Mouse (Mus musculus) hindbrain, postnatal 0 days (tissue): ENCODE data around the gene Gm21988. TPM values are rescaled to one million over a fixed set of nuclear protein-coding genes. Genes with fewer than 3 reads are reported as not detected.

Source experiments
- ATAC-seq: fragments of 200-750 bp; cut with Nextera tagmentation; 2 replicates; pipeline ENCODE4 v1.8.0; 2017; ENCODE audit warnings: mild to moderate bottlenecking, moderate TSS enrichment, moderate library complexity
- DNase-seq: peaks from one replicate; pipeline ENCODE4 v3.0.0-alpha.2; 2015; ENCODE audit warnings: low spot score
- H3K27ac ChIP-seq: fragments of 300-500 bp; sonication (generic); 2 replicates; pipeline ENCODE4 v1.5.1; 2014; ENCODE audit warnings: mild to moderate bottlenecking
- H3K27me3 ChIP-seq: fragments of 300-500 bp; sonication (generic); 2 replicates; pipeline ENCODE4 v1.6.1; 2014; ENCODE audit warnings: low read length, mixed read lengths; ENCODE audit not compliant: insufficient read depth
- H3K36me3 ChIP-seq: fragments of 300-500 bp; sonication (generic); 2 replicates; pipeline ENCODE4 v1.6.1; 2014; ENCODE audit warnings: low read length, mixed read lengths; ENCODE audit not compliant: insufficient read depth
- H3K4me1 ChIP-seq: fragments of 300-500 bp; sonication (generic); 2 replicates; pipeline ENCODE4 v1.6.1; 2014; ENCODE audit warnings: antibody characterized with exemption, low read length, mixed read lengths; ENCODE audit not compliant: insufficient read depth
- H3K4me2 ChIP-seq: fragments of 300-500 bp; sonication (generic); 2 replicates; pipeline ENCODE4 v1.6.1; 2014; ENCODE audit warnings: low read depth, mild to moderate bottlenecking, low read length, moderate library complexity, mixed read lengths
- H3K4me3 ChIP-seq: fragments of 300-500 bp; sonication (generic); 2 replicates; pipeline ENCODE4 v1.5.1; 2014; ENCODE audit warnings: low read length
- H3K9ac ChIP-seq: fragments of 300-500 bp; sonication (generic); replicated peaks from 2 replicates; pipeline ENCODE4 v1.6.1; 2014; ENCODE audit warnings: mild to moderate bottlenecking, low read length, moderate library complexity, mixed read lengths
- H3K9me3 ChIP-seq: fragments of 300-500 bp; sonication (generic); 2 replicates; pipeline ENCODE4 v1.6.1; 2016; ENCODE audit warnings: low read length, mixed read lengths
- CTCF ChIP-seq: IDR thresholded peaks from 2 replicates; pipeline ENCODE4 v1.5.1; 2016; ENCODE audit warnings: antibody characterized with exemption, control low read depth, low read depth
- WGBS: fragments of 180-500 bp; shearing (Covaris S2); extraction: QIAGEN DNeasy Blood & Tissue Kit; methylation state at CpG from one replicate; pipeline ENCODE4 v1.1.7; 2014; 5-methylcytosine and 5-hydroxymethylcytosine counted together
- polyA plus RNA-seq: library from polyadenylated mRNA; unstranded; fragments of >200 nt; fragmentation: Nextera tagmentation; extraction: Ambion mirVana; gene quantifications from 2 replicates; pipeline ENCODE4 v1.2.1, GENCODE M21; 2015
- total RNA-seq: library from RNA; depleted of rRNA; stranded (reverse); fragments of >200 nt; gene quantifications from 2 replicates; pipeline ENCODE4 v1.2.3, GENCODE M21; 2014

Gm21988 gene
- total and polyA plus RNA-seq, 2 experiments from 2014 or later, result 2.8 to 14.2 TPM

GRCm38 (mm10) chr11:70254337-70254736, 14.7 kb upstream of the Gm21988 start:
- WGBS, result 4% methylated on average over 18 of the region's 18 CpGs
- peaks cover 21% of the 10 kb centered on the region for H3K27me3 ChIP-seq
- H3K4me1 ChIP-seq, result no peaks in the 10 kb centered on the region
- DNase-seq (no peak), ATAC-seq (no peak)
- no peak overlapping the region for H3K9ac ChIP-seq
- no peaks in the 10 kb centered on the region for H3K9me3 ChIP-seq
- peak overlapping the region; percentile 45 for H3K4me2 ChIP-seq
- no peaks in the 10 kb centered on the region for H3K36me3 ChIP-seq
- H3K27ac ChIP-seq, result no peak overlapping the region
- H3K4me3 ChIP-seq, result peak overlapping the region; percentile 23; the same call in 1 of the 2 replicates
- no peak for TF ChIP-seq CTCF

- no peak for TF ChIP-seq CTCF
- Histone ChIP-seq H3K9ac (no peak overlapping the region), H3K4me1 (no peaks in the 10 kb centered on the region), H3K27me3 (peaks cover 21% of the 10 kb centered on the region), H3K27ac (no peak overlapping the region), H3K4me2 (no peak overlapping the region), H3K4me3 (no peak overlapping the region), H3K36me3 (no peaks in the 10 kb centered on the region), H3K9me3 (no peaks in the 10 kb centered on the region)
- 77% methylated on average over 8 of the region's 8 CpGs for WGBS
- DNase-seq (no peak), ATAC-seq (no peak)
These were observed 12.2 kb upstream of the Gm21988 start for GRCm38 (mm10) chr11:70251853-70252252.

GRCm38 (mm10) chr11:70250150-70250549, 10.5 kb upstream of the Gm21988 start:
- Histone ChIP-seq H3K27ac (no peak overlapping the region), H3K9me3 (no peaks in the 10 kb centered on the region), H3K9ac (no peak overlapping the region), H3K36me3 (no peaks in the 10 kb centered on the region), H3K4me3 (no peak overlapping the region), H3K4me2 (no peak overlapping the region), H3K4me1 (no peaks in the 10 kb centered on the region), H3K27me3 (peaks cover 18% of the 10 kb centered on the region)
- TF ChIP-seq CTCF, result no peak
- ATAC-seq, result no peak
- WGBS, result 72% methylated on average over 11 of the region's 11 CpGs
- no peak for DNase-seq

- Histone ChIP-seq H3K4me1 (no peaks in the 10 kb centered on the region), H3K4me3 (no peak overlapping the region), H3K27ac (no peak overlapping the region), H3K27me3 (no peaks in the 10 kb centered on the region), H3K4me2 (no peak overlapping the region), H3K9ac (no peak overlapping the region), H3K36me3 (no peaks in the 10 kb centered on the region), H3K9me3 (no peaks in the 10 kb centered on the region)
- ATAC-seq (no peak), DNase-seq (peak; percentile 70)
- TF ChIP-seq CTCF, result peak; percentile 81
- 53% methylated on average over 9 of the region's 9 CpGs for WGBS
These were observed 7.7 kb upstream of the Gm21988 start for GRCm38 (mm10) chr11:70247136-70247845.

- WGBS, result 72% methylated on average over 11 of the region's 11 CpGs
- Histone ChIP-seq H3K9ac (no peak overlapping the region), H3K27me3 (no peaks in the 10 kb centered on the region), H3K4me1 (peaks cover 4% of the 10 kb centered on the region; the same call in 1 of the 2 replicates), H3K4me3 (no peak overlapping the region), H3K9me3 (no peaks in the 10 kb centered on the region), H3K27ac (no peak overlapping the region), H3K36me3 (no peaks in the 10 kb centered on the region), H3K4me2 (no peak overlapping the region)
- ATAC-seq (no peak), DNase-seq (no peak)
- no peak for TF ChIP-seq CTCF
These were observed 3.0 kb upstream of the Gm21988 start for GRCm38 (mm10) chr11:70242591-70242990.

- Histone ChIP-seq H3K4me3 (peak overlapping the region; percentile 96), H3K4me2 (peak overlapping the region; percentile 90), H3K36me3 (peaks cover 14% of the 10 kb centered on the region; the same call in 1 of the 2 replicates), H3K4me1 (peaks cover 10% of the 10 kb centered on the region), H3K27ac (peak overlapping the region; percentile 96), H3K9me3 (no peaks in the 10 kb centered on the region), H3K9ac (peak overlapping the region; percentile 92), H3K27me3 (no peaks in the 10 kb centered on the region)
- no peak for TF ChIP-seq CTCF
- WGBS, result 14% methylated on average over 23 of the region's 23 CpGs
- no peak for ATAC-seq
- DNase-seq, result no peak
These were observed 814 bp downstream of the Gm21988 start for GRCm38 (mm10) chr11:70238591-70239440.
